In the genomic region with DNA sequence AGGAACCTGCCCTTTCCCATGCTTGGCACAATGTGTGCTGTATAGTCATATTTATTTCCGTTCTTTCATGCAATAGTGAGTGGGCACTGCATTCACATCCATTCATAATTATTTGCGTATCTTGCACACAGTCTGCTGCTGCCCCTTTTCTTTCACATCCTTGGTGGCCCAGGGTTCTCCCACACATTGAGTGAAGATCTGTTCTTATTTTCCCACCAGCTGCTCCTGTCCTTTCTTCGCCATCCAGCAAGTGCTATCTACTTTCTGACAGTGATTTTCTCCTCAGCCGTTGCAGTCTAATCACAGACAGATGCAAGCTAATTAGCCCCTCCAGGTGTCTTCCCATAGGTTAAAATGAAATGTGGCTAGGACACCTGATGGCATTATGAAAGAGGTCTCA, we compare ENCODE assay signal across 29 mouse cellular contexts.
DNase-seq lines count a peak whose midpoint lies in the region; ATAC-seq and TF ChIP-seq lines count a peak whose summit lies in the region.
"Had no signal": no experiment of that assay in that cellular context is flagged by ENCODE, and none has a peak within 500 bp of the region (broad histone marks: within the 10 kb centered on the region; RNA-seq: fewer than 3 reads in every experiment).

No protein-coding gene starts in this region.

- no peaks in the 10 kb centered on the region for H3K27me3 ChIP-seq in hindbrain, embryonic 13.5 days
- no peaks in the 10 kb centered on the region for H3K27me3 ChIP-seq in hindbrain, embryonic 12.5 days
- H3K27me3 ChIP-seq: embryonic facial prominence, embryonic 13.5 days; heart, embryonic 13.5 days; kidney, embryonic 15.5 days; limb, embryonic 15.5 days; megakaryocyte, embryonic 14.5 days; stomach, embryonic 15.5 days had no signal

- no peak overlapping the region for H3K4me3 ChIP-seq in hindbrain, embryonic 13.5 days
- no peak overlapping the region for H3K4me3 ChIP-seq in hindbrain, embryonic 12.5 days
- H3K4me3 ChIP-seq: embryonic facial prominence, embryonic 13.5 days; erythroblast, embryonic 14.5 days; heart, adult 2 months; heart, embryonic 13.5 days; kidney, embryonic 15.5 days; left cerebral cortex, adult 2 months; limb, embryonic 15.5 days; megakaryocyte, embryonic 14.5 days; myocyte; stomach, embryonic 15.5 days had no signal

- H3K9me3 ChIP-seq in hindbrain, embryonic 13.5 days: no peaks in the 10 kb centered on the region
- no peaks in the 10 kb centered on the region for H3K9me3 ChIP-seq in hindbrain, embryonic 12.5 days (replicated peaks)
- H3K9me3 ChIP-seq: embryonic facial prominence, embryonic 13.5 days; heart, embryonic 13.5 days; kidney, embryonic 15.5 days; limb, embryonic 15.5 days; stomach, embryonic 15.5 days had no signal

- WGBS in hindbrain, embryonic 13.5 days: 51% methylated on average over 4 of the region's 4 CpGs
- WGBS in hindbrain, embryonic 12.5 days: 58% methylated on average over 4 of the region's 4 CpGs

- no peak for TF ChIP-seq POLR2A in brain, embryonic 14.5 days (IDR thresholded peaks at IDR 0.05; ENCODE audit: borderline replicate concordance, extremely low read depth, insufficient read depth, insufficient read length, poor library complexity, severe bottlenecking)

- TF ChIP-seq CTCF in brain, embryonic 14.5 days (IDR thresholded peaks at IDR 0.05; ENCODE audit: borderline replicate concordance, extremely low read depth, insufficient read depth, insufficient read length): no peak

- intact Hi-C loops in left cerebral cortex, postnatal 36 days (cut with DNase I): no loop called here

- H3K36me3 ChIP-seq in hindbrain, embryonic 13.5 days: no peaks in the 10 kb centered on the region
- H3K36me3 ChIP-seq in hindbrain, embryonic 12.5 days: no peaks in the 10 kb centered on the region
- H3K36me3 ChIP-seq: embryonic facial prominence, embryonic 13.5 days; heart, embryonic 13.5 days; kidney, embryonic 15.5 days; limb, embryonic 15.5 days; stomach, embryonic 15.5 days had no signal

- no peaks in the 10 kb centered on the region for H3K4me1 ChIP-seq in hindbrain, embryonic 13.5 days (replicated peaks)
- no peaks in the 10 kb centered on the region for H3K4me1 ChIP-seq in hindbrain, embryonic 12.5 days
- H3K4me1 ChIP-seq: embryonic facial prominence, embryonic 13.5 days; heart, embryonic 13.5 days; kidney, embryonic 15.5 days; limb, embryonic 15.5 days; megakaryocyte, embryonic 14.5 days; stomach, embryonic 15.5 days had no signal

- no peak overlapping the region for H3K27ac ChIP-seq in hindbrain, embryonic 13.5 days
- no peak overlapping the region for H3K27ac ChIP-seq in hindbrain, embryonic 12.5 days
- H3K27ac ChIP-seq: embryonic facial prominence, embryonic 13.5 days; heart, adult 2 months; heart, embryonic 13.5 days; kidney, embryonic 15.5 days; left cerebral cortex, adult 2 months; limb, embryonic 15.5 days; liver, embryonic 14.5 days; stomach, embryonic 15.5 days had no signal

- peak; percentile 59; the same call in 1 of the 2 replicates for ATAC-seq in hindbrain, embryonic 13.5 days (ENCODE audit: low FRiP score)
- ATAC-seq in hindbrain, embryonic 12.5 days (ENCODE audit: low FRiP score): no peak
- ATAC-seq: activated CD4-positive, CD25-positive, alpha-beta regulatory T cell, adult 4 months had no signal

- DNase-seq in layer of hippocampus, adult 9-11 months: peak; percentile 43
- DNase-seq in layer of hippocampus, postnatal 25 days (ENCODE audit: extremely low spot score in 1 of 2, low spot score in 1 of 2): no peak
- DNase-seq in brain, embryonic 14.5 days (ENCODE audit: low read depth): peak; percentile 53
- peak; percentile 12 to 15 for DNase-seq in layer of hippocampus, postnatal 36 days
- no peak for DNase-seq in left cerebral cortex, postnatal 36 days (ENCODE audit: low spot score in 2 of 2)
- DNase-seq: adrenal gland, adult 8-10 months; gastrocnemius, postnatal 25 days; heart, adult 2 months; heart, postnatal 14 days; kidney, adult 11 months; kidney, postnatal 36 days; left cerebral cortex, postnatal 4 days; lung, embryonic 14.5 days; lung, postnatal 36 days; midbrain, embryonic 14.5 days; thymus, postnatal 25 days had no signal

- H3K9ac ChIP-seq in hindbrain, embryonic 13.5 days: no peak overlapping the region
- no peak overlapping the region for H3K9ac ChIP-seq in hindbrain, embryonic 12.5 days
- H3K9ac ChIP-seq: embryonic facial prominence, embryonic 13.5 days; heart, embryonic 13.5 days; kidney, embryonic 15.5 days; limb, embryonic 15.5 days; liver, embryonic 14.5 days; lung, embryonic 14.5 days; stomach, embryonic 15.5 days had no signal

- no peak overlapping the region for H3K4me2 ChIP-seq in hindbrain, embryonic 13.5 days
- no peak overlapping the region for H3K4me2 ChIP-seq in hindbrain, embryonic 12.5 days (replicated peaks)
- H3K4me2 ChIP-seq: embryonic facial prominence, embryonic 13.5 days; heart, embryonic 13.5 days; kidney, embryonic 15.5 days; limb, embryonic 15.5 days; lung, embryonic 14.5 days; stomach, embryonic 15.5 days had no signal

Comparison
In these comparisons a context has a peak if more than half of its experiments do, and no peak if none do; other contexts are left out.
1. DNase-seq: peak in layer of hippocampus, adult 9-11 months (single experiment), brain, embryonic 14.5 days (single experiment) and layer of hippocampus, postnatal 36 days (2 of 2); none in layer of hippocampus, postnatal 25 days (0 of 2) and left cerebral cortex, postnatal 36 days (0 of 2).